Mouse (Mus musculus) lung, embryonic 16.5 days (tissue): ENCODE results near the gene Trdmt1. TPM values are rescaled to one million over a fixed set of nuclear protein-coding genes. Genes with fewer than 3 reads are reported as not detected.
A peak's percentile ranks its signal among the peaks of the same experiment; 100 is the strongest.

Experiments used
- ATAC-seq: fragments of 200-750 bp; cut with Nextera tagmentation; 2 replicates; pipeline ENCODE4 v1.8.0; 2017; ENCODE audit warnings: low read depth, mild to moderate bottlenecking, moderate library complexity
- H3K27ac ChIP-seq: fragments of 300-500 bp; sonication (generic); 2 replicates; pipeline ENCODE4 v1.5.1; 2014; ENCODE audit warnings: mild to moderate bottlenecking, control low read depth, low read length
- H3K27me3 ChIP-seq: fragments of 300-500 bp; sonication (generic); 2 replicates; pipeline ENCODE4 v1.6.1; 2014; ENCODE audit warnings: low read depth, low read length, mixed read lengths; ENCODE audit not compliant: control insufficient read depth, insufficient read depth
- H3K36me3 ChIP-seq: fragments of 300-500 bp; sonication (generic); 2 replicates; pipeline ENCODE4 v1.6.1; 2014; ENCODE audit warnings: low read length; ENCODE audit not compliant: control insufficient read depth, insufficient read depth
- H3K4me1 ChIP-seq: fragments of 300-500 bp; sonication (generic); replicated peaks from 2 replicates; pipeline ENCODE4 v1.6.1; 2014; ENCODE audit warnings: low read length, mixed read lengths; ENCODE audit not compliant: control insufficient read depth, insufficient read depth
- H3K4me2 ChIP-seq: fragments of 300-500 bp; sonication (generic); 2 replicates; pipeline ENCODE4 v1.6.1; 2014; ENCODE audit warnings: low read depth, low read length, control low read depth
- H3K4me3 ChIP-seq: fragments of 300-500 bp; sonication (generic); 2 replicates; pipeline ENCODE4 v1.5.1; 2014; ENCODE audit warnings: mild to moderate bottlenecking, low read length, control low read depth
- H3K9ac ChIP-seq: fragments of 300-500 bp; sonication (generic); 2 replicates; pipeline ENCODE4 v1.6.1; 2014; ENCODE audit warnings: low read length, control low read depth
- H3K9me3 ChIP-seq: fragments of 300-500 bp; sonication (generic); 2 replicates; pipeline ENCODE4 v1.6.1; 2016; ENCODE audit warnings: low read length; ENCODE audit not compliant: control insufficient read depth
- WGBS: fragments of 180-500 bp; shearing (Covaris S2); extraction: QIAGEN DNeasy Blood & Tissue Kit; methylation state at CpG from one replicate; pipeline ENCODE4 v1.1.7; 2014; 5-methylcytosine and 5-hydroxymethylcytosine counted together
- polyA plus RNA-seq: library from polyadenylated mRNA; unstranded; fragments of >200 nt; fragmentation: Nextera tagmentation; extraction: Ambion mirVana; gene quantifications from 2 replicates; pipeline ENCODE4 v1.2.1, GENCODE M21; 2015

Gene Trdmt1
- polyA plus RNA-seq, 1 experiment from 2014 or later = 16.5 TPM

DNA sequence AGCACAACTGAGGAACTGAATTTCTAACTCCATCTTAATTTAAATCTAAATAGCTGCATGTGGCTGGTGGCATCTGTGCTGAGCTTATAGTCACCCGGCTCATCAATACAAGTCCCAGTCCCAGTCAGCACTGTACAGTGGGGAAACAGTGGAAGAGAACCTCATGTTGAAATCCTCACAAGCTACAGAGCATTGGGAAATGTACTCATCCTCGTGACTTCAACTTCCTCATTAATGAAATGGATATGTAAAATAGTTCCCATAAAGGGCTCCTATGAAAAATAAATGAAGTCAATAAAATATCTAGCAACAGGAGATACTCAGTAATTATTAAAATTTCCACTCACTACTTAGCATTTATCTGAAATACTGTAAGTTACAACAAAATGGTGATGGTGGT lies 6.2 kb downstream of the Trdmt1 start:
- Histone ChIP-seq H3K4me3 (no peak overlapping the region), H3K9me3 (no peaks in the 10 kb centered on the region), H3K27me3 (no peaks in the 10 kb centered on the region), H3K9ac (no peak overlapping the region), H3K4me2 (no peak overlapping the region), H3K36me3 (no peaks in the 10 kb centered on the region), H3K27ac (no peak overlapping the region), H3K4me1 (no peaks in the 10 kb centered on the region)
- no peak for ATAC-seq
- WGBS = 84% methylated on average over 2 of the region's 2 CpGs

DNA sequence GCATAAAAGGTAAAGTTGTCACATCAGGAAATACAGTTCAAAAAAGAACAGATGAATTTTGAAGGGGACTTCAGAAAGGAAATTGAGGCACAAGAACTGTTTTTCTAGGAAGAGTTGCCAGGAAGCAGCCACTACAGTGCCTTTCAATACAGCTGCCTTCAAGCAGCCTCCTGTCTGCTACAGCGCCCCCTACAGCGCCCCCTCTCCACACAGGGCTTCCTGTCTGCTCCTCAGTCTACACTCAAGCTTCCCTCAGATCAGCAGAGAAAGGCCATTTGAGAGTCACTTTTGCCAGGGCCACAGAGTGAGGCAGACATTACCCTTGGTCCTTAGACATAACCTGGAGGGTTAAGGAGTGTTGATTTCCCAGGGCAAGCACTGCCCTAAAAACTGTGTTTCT lies 6.7 kb downstream of the Trdmt1 start:
- no peak for ATAC-seq
- H3K4me2 ChIP-seq = no peak overlapping the region
- H3K4me3 ChIP-seq = no peak overlapping the region
- no peaks in the 10 kb centered on the region for H3K4me1 ChIP-seq
- H3K36me3 ChIP-seq = no peaks in the 10 kb centered on the region
- H3K27ac ChIP-seq = no peak overlapping the region
- no peaks in the 10 kb centered on the region for H3K27me3 ChIP-seq
- no peak overlapping the region for H3K9ac ChIP-seq
- no peaks in the 10 kb centered on the region for H3K9me3 ChIP-seq
- WGBS = 22% methylated on average over 2 of the region's 2 CpGs

DNA sequence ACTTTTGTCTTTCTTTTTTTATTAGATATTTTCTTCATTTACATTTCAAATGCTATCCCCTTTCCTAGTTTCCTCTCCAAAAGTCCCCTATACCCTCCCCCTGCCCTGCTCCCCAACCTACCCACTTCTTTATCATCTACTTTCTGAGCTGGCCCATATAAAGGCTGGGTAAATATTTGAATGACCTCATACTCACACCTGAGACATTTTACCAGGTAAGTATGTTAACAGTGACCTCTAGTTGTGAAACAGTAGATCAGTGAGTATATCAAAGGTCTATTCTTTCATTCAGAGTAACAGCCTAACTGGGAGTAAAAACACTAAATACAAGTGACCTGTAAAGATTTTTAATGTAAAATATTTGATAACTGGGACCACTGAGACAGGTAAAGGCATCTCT lies 7.7 kb downstream of the Trdmt1 start:
- H3K27ac ChIP-seq = no peak overlapping the region
- ATAC-seq = peak; percentile 81
- H3K4me2 ChIP-seq = no peak overlapping the region
- H3K36me3 ChIP-seq = no peaks in the 10 kb centered on the region
- H3K4me3 ChIP-seq = no peak overlapping the region
- H3K9me3 ChIP-seq = no peaks in the 10 kb centered on the region
- no peaks in the 10 kb centered on the region for H3K27me3 ChIP-seq
- H3K9ac ChIP-seq = no peak overlapping the region
- no peaks in the 10 kb centered on the region for H3K4me1 ChIP-seq

DNA sequence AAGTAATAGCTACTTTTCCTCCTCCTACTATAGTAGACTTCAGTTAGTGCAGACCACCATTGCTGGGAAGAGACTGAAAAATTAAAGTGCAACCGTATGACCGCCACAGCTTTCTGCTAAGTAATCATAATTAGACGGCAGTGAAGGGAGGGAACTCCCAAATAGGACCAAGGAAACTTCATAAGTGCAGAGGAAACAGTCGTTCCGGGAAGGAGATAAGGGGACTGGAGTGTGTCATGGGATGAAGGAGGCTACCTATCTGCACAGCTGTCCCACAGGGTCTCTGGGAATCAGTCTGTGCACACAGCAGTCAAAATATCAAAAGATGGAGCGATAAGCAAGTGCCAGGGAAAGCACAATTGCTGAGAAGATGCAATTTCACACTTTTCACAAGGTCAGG lies 13.8 kb downstream of the Trdmt1 start:
- no peak overlapping the region for H3K4me2 ChIP-seq
- H3K9me3 ChIP-seq = no peaks in the 10 kb centered on the region
- no peaks in the 10 kb centered on the region for H3K27me3 ChIP-seq
- no peak for ATAC-seq
- no peaks in the 10 kb centered on the region for H3K36me3 ChIP-seq
- WGBS = 64% methylated on average over 6 of the region's 6 CpGs
- no peak overlapping the region for H3K4me3 ChIP-seq
- H3K27ac ChIP-seq = no peak overlapping the region
- H3K4me1 ChIP-seq = no peaks in the 10 kb centered on the region; the same call in 1 of the 2 replicates
- H3K9ac ChIP-seq = no peak overlapping the region

DNA sequence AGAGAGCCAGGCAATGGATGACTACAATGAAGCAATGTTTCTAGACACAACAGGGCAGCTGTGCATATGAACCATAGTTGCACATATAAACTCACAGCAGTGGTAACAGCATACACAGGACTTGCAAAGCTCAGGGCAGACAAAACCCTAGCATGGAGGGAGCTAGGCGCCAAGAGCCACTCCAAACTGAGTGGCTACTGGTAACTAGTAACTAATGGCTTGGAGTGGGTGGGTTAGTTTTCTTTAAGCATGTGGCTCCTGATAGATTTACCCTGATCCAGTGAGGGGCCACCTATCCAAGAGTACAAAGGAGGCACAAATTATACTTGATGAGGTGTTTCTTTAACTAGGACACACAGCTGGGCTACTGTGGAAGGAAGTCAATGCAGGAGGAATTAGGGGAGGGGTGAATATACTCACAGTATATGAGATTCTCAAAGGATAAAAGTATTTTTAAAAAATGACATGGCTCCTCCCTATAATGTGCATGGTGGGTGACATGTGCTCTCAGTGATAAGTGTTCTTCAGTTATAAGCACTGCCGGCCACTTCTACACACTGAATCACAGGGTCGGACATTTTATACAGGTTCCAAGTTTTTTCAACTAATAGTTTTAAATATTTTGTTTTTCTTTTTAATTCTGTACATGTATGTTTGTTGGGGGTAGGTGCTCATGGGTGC lies 15.1 kb downstream of the Trdmt1 start:
- Histone ChIP-seq H3K9me3 (no peaks in the 10 kb centered on the region), H3K4me1 (no peaks in the 10 kb centered on the region; the same call in 1 of the 2 replicates), H3K27ac (no peak overlapping the region), H3K36me3 (no peaks in the 10 kb centered on the region), H3K4me2 (no peak overlapping the region), H3K27me3 (no peaks in the 10 kb centered on the region), H3K4me3 (no peak overlapping the region), H3K9ac (no peak overlapping the region)
- ATAC-seq = no peak
- WGBS = 77% methylated on average over 3 of the region's 3 CpGs

DNA sequence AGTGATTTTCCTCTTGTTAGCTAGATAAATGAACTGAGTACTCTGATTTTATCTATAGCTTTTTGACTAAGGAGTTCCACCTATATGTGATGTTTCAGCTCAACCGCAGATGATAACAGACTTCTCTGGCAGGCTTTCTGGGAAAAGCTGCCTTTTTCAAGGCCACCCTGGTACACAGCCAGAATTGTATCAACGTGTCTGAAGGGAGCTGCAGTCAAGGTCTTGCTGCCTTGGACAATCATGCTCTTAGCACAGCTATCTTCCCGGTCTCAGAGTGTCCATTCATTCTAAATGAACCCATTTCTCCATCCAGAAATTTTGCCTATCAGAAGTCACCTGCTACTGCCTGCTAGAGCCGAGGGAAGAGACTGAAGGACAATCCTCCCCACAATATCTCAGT lies 16.9 kb downstream of the Trdmt1 start:
- no peak overlapping the region for H3K27ac ChIP-seq
- H3K36me3 ChIP-seq = no peaks in the 10 kb centered on the region
- no peak overlapping the region for H3K9ac ChIP-seq
- H3K9me3 ChIP-seq = no peaks in the 10 kb centered on the region
- no peak overlapping the region for H3K4me3 ChIP-seq
- 61% methylated on average over 4 of the region's 4 CpGs for WGBS
- ATAC-seq = no peak
- H3K4me1 ChIP-seq = peaks cover 6% of the 10 kb centered on the region; the same call in 1 of the 2 replicates
- no peaks in the 10 kb centered on the region for H3K27me3 ChIP-seq
- no peak overlapping the region for H3K4me2 ChIP-seq

DNA sequence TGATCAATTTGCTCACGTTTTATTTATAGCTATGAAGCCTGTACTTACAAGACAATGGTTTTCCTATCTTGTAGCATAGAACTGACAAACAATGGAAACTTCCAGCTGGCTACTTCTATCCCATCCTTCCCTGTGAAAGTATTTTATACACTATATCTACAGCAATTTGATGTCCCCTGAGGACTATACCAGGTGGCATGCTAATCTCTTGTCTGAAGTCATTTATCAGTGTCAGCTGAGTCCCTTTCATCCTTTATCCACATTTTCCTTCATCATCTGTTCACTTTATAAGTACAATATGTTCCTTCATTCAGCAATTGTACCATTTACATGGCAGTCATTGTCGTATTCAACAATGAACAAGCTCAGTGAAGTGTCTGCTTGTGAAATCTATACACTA lies 17.3 kb downstream of the Trdmt1 start:
- Histone ChIP-seq H3K9me3 (no peaks in the 10 kb centered on the region), H3K27ac (peak overlapping the region; percentile 17; the same call in 1 of the 2 replicates), H3K4me2 (no peak overlapping the region), H3K36me3 (no peaks in the 10 kb centered on the region), H3K9ac (no peak overlapping the region), H3K27me3 (no peaks in the 10 kb centered on the region), H3K4me3 (no peak overlapping the region), H3K4me1 (peaks cover 8% of the 10 kb centered on the region; the same call in 1 of the 2 replicates)
- no peak for ATAC-seq
- WGBS = 52% methylated on average over 2 of the region's 2 CpGs

DNA sequence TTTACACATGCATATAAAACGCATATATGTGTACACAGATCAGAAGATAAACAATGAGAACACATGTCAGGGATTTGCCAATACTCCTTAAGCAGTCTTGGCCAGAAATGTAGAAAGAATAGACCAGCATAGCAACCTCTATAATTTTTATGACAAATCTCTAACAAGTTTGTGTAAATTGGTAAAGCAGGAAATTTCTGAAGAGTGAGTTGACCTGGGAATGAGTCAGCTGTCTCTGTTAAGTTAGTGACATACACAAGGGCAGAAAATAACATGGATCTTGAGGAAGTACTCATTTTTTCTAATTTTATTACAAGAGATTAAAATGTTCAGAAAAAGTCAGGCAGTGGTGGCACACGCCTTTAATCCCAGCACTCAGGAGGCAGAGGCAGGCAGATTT lies 18.3 kb downstream of the Trdmt1 start:
- Histone ChIP-seq H3K9ac (no peak overlapping the region), H3K4me2 (no peak overlapping the region), H3K4me3 (no peak overlapping the region), H3K4me1 (peaks cover 8% of the 10 kb centered on the region; the same call in 1 of the 2 replicates), H3K27ac (no peak overlapping the region), H3K27me3 (no peaks in the 10 kb centered on the region), H3K9me3 (no peaks in the 10 kb centered on the region), H3K36me3 (no peaks in the 10 kb centered on the region)
- WGBS = 81% methylated on average over 2 of the region's 2 CpGs
- no peak for ATAC-seq

DNA sequence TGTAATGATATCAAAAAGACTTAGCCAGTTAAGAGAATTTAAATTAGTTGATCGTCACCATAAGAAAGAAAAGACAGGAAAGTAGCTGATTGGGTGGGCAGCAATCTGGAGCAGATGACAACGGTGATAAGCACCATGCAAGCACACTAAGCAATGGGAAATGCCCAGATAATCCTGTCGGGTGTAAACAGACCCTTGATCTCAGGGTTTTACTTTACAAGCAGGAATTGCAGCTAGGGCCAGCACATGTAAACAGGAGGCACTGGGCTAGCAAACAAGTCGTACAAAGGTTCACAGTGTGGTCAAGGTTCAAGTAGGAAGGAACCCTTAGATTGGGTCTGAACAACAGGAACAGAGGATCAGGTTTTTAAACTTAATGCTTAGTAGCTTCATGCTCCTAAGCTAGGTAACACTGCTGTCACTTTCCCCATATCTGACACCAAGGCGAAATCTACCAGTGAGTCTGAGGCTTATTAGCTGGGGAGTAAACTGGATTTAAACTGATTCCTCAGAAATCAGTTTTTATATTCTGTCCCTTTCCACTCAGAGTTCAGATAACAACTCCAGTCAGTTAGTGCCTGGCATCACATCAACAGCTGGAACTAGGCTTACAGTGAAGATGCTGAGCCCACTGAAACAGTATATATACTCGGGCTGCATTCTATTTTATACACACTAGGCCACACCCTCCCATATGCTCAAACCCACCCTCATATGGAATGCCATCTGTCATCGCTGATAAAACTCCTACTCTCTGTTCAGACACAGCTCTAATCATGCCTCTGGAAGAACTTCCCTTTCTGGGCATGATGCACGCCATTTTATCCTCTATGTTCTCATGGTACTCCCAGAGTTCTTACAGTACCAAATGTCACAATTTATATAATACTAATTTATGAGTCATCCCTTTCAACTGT lies 20.7 kb downstream of the Trdmt1 start:
- peak; percentile 61 for ATAC-seq
- Histone ChIP-seq H3K27ac (peak overlapping the region; percentile 63), H3K4me1 (peaks cover 8% of the 10 kb centered on the region; the same call in 1 of the 2 replicates), H3K4me3 (no peak overlapping the region), H3K9me3 (no peaks in the 10 kb centered on the region), H3K36me3 (no peaks in the 10 kb centered on the region), H3K27me3 (no peaks in the 10 kb centered on the region), H3K9ac (no peak overlapping the region), H3K4me2 (no peak overlapping the region)
- 46% methylated on average over 8 of the region's 8 CpGs for WGBS
